Mouse (Mus musculus) kidney, postnatal 0 days (tissue): Measurements from ENCODE around the gene Tekt2. TPM values are rescaled to one million over a fixed set of nuclear protein-coding genes. Genes with fewer than 3 reads are reported as not detected.

Experiments used
- ATAC-seq: fragments of 200-750 bp; cut with Nextera tagmentation; replicated peaks from 2 replicates; pipeline ENCODE4 v1.8.0; 2017; ENCODE audit warnings: low read depth, moderate number of reproducible peaks, moderate TSS enrichment, moderate library complexity; ENCODE audit not compliant: low FRiP score
- DNase-seq: peaks from one replicate; pipeline ENCODE4 v3.0.0-alpha.2; 2016; ENCODE audit warnings: low spot score
- H3K27ac ChIP-seq: fragments of 300-500 bp; sonication (generic); 2 replicates; pipeline ENCODE4 v1.5.1; 2014; ENCODE audit warnings: mild to moderate bottlenecking
- H3K27me3 ChIP-seq: fragments of 300-500 bp; sonication (generic); 2 replicates; pipeline ENCODE4 v1.6.1; 2014; ENCODE audit warnings: low read length, mixed read lengths; ENCODE audit not compliant: insufficient read depth
- H3K36me3 ChIP-seq: fragments of 300-500 bp; sonication (generic); 2 replicates; pipeline ENCODE4 v1.6.1; 2014; ENCODE audit warnings: low read length, mixed read lengths; ENCODE audit not compliant: insufficient read depth
- H3K4me1 ChIP-seq: fragments of 300-500 bp; sonication (generic); replicated peaks from 2 replicates; pipeline ENCODE4 v1.6.1; 2014; ENCODE audit warnings: antibody characterized with exemption, low read length, mixed read lengths; ENCODE audit not compliant: insufficient read depth
- H3K4me2 ChIP-seq: fragments of 300-500 bp; sonication (generic); 2 replicates; pipeline ENCODE4 v1.6.1; 2014; ENCODE audit warnings: mild to moderate bottlenecking, low read length, moderate library complexity, mixed read lengths
- H3K4me3 ChIP-seq: fragments of 300-500 bp; sonication (generic); replicated peaks from 2 replicates; pipeline ENCODE4 v1.5.1; 2014; ENCODE audit warnings: low read depth, low read length
- H3K9ac ChIP-seq: fragments of 300-500 bp; sonication (generic); 2 replicates; pipeline ENCODE4 v1.6.1; 2014; ENCODE audit warnings: low read depth, low read length
- H3K9me3 ChIP-seq: fragments of 300-500 bp; sonication (generic); replicated peaks from 2 replicates; pipeline ENCODE4 v1.6.1; 2016; ENCODE audit warnings: low read length, inconsistent platforms, mixed read lengths
- CTCF ChIP-seq: IDR thresholded peaks from 2 replicates; pipeline ENCODE4 v1.5.1; 2016; ENCODE audit warnings: antibody characterized with exemption, low read depth, mild to moderate bottlenecking, moderate library complexity
- WGBS: fragments of 180-500 bp; shearing (Covaris S2); extraction: QIAGEN DNeasy Blood & Tissue Kit; methylation state at CpG from one replicate; pipeline ENCODE4 v1.1.7; 2014; 5-methylcytosine and 5-hydroxymethylcytosine counted together
- polyA plus RNA-seq: library from polyadenylated mRNA; unstranded; fragments of >200 nt; fragmentation: Nextera tagmentation; extraction: Ambion mirVana; gene quantifications from 2 replicates; pipeline ENCODE4 v1.2.1, GENCODE M21; 2015

The Tekt2 gene
- polyA plus RNA-seq, 1 experiment from 2014 or later = 2.1 TPM

DNA sequence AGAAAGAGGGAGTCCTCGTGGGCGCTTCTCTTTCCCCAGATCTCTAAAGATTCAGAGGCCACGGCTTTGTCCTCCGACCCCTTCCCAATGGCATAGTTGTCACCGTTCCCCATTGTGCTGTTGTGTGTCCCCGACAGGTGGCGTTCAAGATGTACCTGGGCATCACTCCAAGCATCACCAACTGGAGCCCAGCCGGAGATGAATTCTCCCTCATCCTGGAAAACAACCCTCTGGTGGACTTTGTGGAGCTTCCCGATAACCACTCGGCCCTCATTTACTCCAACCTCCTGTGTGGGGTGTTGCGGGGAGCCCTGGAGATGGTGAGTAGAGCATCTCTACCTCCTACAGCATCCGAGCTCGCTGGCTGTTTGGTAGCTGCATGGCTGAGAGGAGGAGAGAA is 51.7 kb downstream of the Tekt2 start:
- Histone ChIP-seq H3K36me3 (peaks cover 9% of the 10 kb centered on the region; the same call in 1 of the 2 replicates), H3K9me3 (no peaks in the 10 kb centered on the region), H3K27ac (no peak overlapping the region), H3K4me2 (no peak overlapping the region), H3K9ac (no peak overlapping the region), H3K27me3 (no peaks in the 10 kb centered on the region), H3K4me3 (no peak overlapping the region), H3K4me1 (no peaks in the 10 kb centered on the region; the same call in 1 of the 2 replicates)
- DNase-seq (no peak), ATAC-seq (no peak)
- TF ChIP-seq CTCF = no peak
- 88% methylated on average over 13 of the region's 13 CpGs for WGBS

Other genes starting within 250 kb of the Tekt2 start
- gene Lsm10, start 229.1 kb downstream of the Tekt2 start, polyA plus RNA-seq = 58.5 and 59.0 TPM in 2 replicates
- gene Stk40, start 221.7 kb downstream of the Tekt2 start, polyA plus RNA-seq = 27.1 and 28.7 TPM in 2 replicates
- 130 and 149 TPM in 2 replicates for gene Eva1b, start 177.9 kb downstream of the Tekt2 start, polyA plus RNA-seq
- 9.2 and 9.7 TPM in 2 replicates for gene Sh3d21, start 162.2 kb downstream of the Tekt2 start, polyA plus RNA-seq
- gene Thrap3, start 122.9 kb downstream of the Tekt2 start, polyA plus RNA-seq = 136 and 156 TPM in 2 replicates
- gene Map7d1, start 69.3 kb downstream of the Tekt2 start, polyA plus RNA-seq = 22.4 and 27.3 TPM in 2 replicates
- gene Trappc3, start 63.4 kb downstream of the Tekt2 start, polyA plus RNA-seq = 115 and 121 TPM in 2 replicates
- gene Col8a2, start 38.9 kb downstream of the Tekt2 start, polyA plus RNA-seq = 7.9 and 8.1 TPM in 2 replicates
- 64.5 and 65.2 TPM in 2 replicates for gene Adprhl2, start 4.0 kb downstream of the Tekt2 start, polyA plus RNA-seq
- gene Ago3, start 103.9 kb upstream of the Tekt2 start, polyA plus RNA-seq = 8.7 and 9.8 TPM in 2 replicates
- gene Ago1, start 142.9 kb upstream of the Tekt2 start, polyA plus RNA-seq = 4.4 TPM in 2 replicates
- gene Ago4, start 207.8 kb upstream of the Tekt2 start, polyA plus RNA-seq = 1.4 and 1.8 TPM in 2 replicates
- gene Clspn, start 231.2 kb upstream of the Tekt2 start, polyA plus RNA-seq = 13.3 and 18.0 TPM in 2 replicates